Mouse (Mus musculus) frontal cortex, adult (tissue): Measurements from ENCODE around the gene Alg9.

Experiments
- ATAC-seq: cut with Nextera tagmentation; 2 replicates; pipeline ENCODE4 v1.9.2; 2017; ENCODE audit warnings: mild to moderate bottlenecking, moderate library complexity, mixed read lengths; ENCODE audit not compliant: low TSS enrichment

The Alg9 gene

GRCm38 (mm10) chr9:50852634-50853349 lies 78.0 kb downstream of the Alg9 start:
- peak; percentile 2; the same call in 1 of the 2 replicates for ATAC-seq

GRCm38 (mm10) chr9:50854376-50854775 lies 79.6 kb downstream of the Alg9 start:
- ATAC-seq = no peak

DNA sequence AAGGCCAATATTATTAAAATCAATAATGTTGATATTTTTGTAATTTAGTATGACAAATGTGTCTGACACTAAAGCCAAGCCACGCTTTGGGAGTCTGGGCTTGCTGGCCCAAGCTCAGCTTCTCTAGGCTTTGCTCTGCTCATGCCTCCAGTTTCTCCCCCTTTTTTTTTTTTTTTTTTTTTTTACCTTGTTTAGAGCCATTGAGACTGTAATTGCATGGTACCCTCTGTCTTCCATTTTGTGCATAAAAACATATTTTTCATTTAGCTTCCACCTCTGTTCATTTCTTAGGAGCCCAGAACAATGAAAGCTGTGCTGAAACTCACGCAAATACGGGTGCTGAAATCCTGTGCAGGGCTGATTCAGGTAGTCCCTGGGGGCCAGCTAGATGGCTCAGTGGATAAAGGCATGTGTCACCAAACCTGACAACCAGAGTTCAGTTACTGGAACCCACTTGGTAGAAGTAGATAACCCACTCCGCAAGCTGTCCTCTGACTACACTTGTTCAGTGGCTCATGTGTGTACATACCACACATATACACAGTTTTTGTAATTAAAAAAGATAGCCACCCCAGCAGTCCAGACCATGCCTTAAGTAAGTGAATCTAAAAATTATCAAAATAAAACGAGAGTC lies 80.4 kb downstream of the Alg9 start:
- no peak for ATAC-seq

DNA sequence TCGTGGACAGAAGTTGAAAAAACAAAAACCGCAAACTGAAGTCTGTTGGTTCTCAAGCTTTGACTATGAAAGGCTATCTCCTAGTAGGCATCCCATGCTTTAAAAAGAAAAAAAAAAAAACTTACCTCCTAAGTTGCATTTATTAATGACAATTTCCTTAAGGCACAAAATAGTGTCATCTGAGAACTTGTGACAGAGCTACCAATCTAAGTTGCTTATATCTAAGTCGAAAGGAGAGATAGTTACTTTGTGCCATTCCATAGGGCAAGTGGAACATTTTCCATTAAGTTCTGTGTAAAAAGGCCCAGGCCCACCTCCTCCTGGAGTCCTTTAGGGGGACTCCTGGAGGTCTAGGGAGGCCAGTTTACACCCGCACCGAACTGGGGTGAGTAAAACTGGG lies 81.0 kb downstream of the Alg9 start:
- no peak for ATAC-seq

DNA sequence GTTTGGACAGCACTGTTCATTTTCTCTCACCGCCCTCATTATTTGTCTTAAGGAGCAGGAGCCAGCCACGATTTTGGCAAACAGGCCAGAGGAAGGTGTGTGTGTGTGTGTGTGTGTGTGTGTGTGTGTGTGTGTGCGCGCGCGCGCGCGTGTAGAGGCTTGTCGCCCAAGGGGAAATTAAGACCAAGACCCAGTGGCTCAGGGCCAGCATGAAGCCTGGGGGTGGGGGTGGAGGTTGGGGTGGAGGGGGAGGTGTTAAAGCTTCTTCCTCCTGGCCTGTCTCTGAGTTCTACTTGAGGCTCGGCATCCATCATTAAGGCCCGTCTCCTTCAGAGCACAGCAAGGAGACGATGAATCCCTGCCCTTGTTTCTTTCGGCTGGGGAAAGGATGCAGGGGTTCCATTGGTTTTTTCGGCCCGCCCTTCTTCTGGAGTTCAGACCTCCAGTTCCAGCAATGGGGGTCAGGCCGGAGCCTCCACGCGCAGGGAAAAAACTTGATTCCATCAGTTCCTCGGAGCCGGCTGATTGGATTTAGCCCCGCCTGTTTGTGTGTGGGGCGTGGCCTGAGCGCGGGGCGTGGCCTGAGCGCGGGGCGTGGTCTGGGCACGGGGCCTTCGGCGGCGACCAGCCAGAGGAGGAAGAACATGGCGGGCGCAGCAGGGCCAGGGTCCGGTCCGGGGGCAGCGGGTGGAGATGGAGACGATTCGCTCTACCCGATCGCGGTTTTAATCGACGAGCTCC lies 81.7 kb downstream of the Alg9 start:
- ATAC-seq = peak; percentile 75

GRCm38 (mm10) chr9:50857082-50857641 lies 82.3 kb downstream of the Alg9 start:
- peak; percentile 5 for ATAC-seq

DNA sequence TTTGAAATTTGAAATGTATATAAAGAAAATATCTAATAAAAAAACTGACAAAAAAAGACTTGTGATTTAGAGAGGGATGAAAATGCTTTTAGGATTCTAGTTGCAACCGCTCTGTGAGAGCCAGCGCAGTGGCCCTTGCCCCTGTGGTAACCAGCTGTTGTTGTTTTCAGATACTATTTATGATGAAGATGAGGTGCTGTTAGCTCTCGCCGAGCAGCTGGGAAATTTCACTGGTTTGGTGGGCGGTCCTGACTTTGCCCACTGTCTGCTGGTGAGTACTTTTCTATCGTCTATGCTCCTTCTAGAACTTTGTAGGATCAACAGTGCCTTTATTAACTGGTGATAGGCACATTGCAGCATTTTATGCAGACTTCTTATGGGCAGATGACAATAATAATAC lies 83.9 kb downstream of the Alg9 start:
- ATAC-seq = no peak

DNA sequence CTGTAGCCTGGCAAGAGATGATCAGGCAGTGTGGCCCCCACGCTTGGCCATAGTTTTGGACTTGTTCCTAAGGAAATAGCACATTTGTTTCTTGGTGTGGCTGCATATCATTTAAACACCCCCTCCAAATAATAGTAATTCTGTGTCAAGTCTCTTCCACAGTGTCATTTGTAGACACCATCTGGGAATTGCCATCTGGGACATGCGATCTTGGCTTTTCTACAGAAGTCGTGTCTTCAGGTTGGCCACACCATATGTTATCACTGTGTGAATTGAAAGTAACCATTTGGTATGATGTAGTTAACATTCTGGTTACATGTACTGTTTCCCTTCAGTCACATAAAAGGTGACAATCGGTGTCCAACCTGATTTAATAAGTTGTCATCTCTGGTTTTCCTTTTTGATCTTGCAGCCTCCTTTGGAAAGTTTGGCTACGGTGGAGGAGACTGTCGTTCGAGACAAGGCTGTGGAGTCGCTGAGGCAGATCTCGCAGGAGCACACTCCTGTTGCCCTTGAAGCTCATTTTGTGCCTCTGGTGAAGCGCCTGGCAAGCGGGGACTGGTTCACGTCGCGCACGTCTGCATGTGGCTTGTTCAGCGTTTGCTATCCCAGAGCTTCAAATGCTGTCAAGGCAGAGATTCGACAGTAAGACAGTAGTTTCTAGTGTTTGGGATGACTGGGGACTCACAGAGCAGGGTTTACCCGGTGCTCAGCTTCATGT lies 86.5 kb downstream of the Alg9 start:
- no peak for ATAC-seq

DNA sequence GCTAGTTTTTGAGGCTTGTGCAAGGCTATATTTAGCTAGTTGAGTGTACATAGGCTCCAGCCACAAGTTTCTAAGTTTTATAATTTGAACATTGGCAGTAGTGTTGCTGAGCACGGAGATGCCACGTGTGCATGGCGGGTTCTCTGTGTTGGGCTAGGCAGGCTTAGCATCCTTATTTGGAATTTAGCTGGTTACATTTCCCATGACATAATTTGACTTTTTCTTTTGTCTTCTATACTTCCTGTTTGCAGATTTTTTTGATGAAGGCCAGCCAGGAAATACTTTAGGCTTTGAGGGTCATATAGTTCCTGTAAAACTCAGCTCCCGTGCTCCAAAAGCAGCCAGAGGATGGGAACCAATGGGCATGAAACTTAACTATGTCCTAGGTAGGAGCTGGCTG lies 89.0 kb downstream of the Alg9 start:
- no peak for ATAC-seq

GRCm38 (mm10) chr9:50864877-50865276 lies 90.1 kb downstream of the Alg9 start:
- ATAC-seq = no peak

DNA sequence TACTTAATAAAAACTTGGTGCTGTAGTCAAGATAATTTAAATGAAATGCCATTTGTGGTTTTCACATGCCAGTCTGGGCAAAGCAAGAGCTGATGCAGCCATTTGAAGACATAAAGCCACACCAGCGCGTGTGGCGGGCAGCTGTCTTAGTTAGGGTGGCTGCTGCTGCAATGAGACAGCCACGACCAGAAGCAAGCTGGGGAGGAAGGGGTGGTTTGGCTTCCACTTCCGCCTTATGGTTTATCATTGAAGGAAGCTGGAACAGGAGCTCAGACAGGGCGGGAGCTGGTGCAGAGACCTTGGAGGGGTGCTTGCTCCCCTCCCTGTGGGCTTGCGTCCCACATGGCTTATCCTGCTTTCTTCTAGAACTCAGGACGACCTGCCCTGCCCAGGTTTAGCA lies 91.0 kb downstream of the Alg9 start:
- no peak for ATAC-seq

- no peak for ATAC-seq
Observed at GRCm38 (mm10) chr9:50867015-50867414, 92.2 kb downstream of the Alg9 start.

DNA sequence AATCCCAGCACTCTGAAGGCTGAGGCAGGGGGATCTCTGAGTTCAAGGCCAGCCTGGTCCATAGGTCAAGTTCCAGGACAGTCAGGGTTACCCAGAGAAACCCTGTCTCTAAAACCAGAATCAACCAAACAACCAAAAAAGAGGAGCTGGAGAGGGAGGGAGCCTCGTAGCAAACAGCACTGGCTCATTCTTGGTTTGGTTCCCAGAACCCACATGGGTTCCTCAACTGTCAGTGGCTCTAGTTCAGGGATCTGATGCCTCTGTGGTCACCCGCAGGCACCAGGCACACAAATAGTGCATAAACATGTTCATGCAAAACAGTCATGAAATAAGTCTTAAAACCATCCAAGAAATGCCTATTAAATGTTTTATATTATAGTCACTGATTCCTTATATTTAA lies 93.4 kb downstream of the Alg9 start:
- ATAC-seq = no peak

DNA sequence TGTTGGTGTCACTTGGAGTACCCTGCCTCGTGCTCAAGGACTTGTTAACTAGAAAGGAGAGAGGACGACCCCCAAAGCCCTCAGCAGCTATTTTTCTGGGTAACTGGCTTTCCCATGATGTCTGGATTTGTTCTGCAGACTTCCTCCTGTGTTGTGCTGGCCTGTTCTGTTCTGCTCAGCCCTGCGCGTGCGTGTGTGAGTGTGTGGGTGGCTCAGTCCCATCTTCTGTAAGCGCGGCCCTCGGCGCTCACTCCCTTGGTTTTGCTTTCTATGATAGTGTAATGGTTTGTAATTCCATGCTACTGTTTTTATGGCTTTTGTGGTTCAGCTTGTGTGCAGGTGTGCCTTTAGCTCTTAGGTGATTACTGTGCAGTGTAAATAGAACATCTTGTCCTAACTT lies 98.4 kb downstream of the Alg9 start:
- peak; percentile 74; the same call in 1 of the 2 replicates for ATAC-seq

- no peak for ATAC-seq
Observed at GRCm38 (mm10) chr9:50874031-50874430, 99.2 kb downstream of the Alg9 start.

GRCm38 (mm10) chr9:50875470-50875869 lies 100.7 kb downstream of the Alg9 start:
- ATAC-seq = peak; percentile 45; the same call in 1 of the 2 replicates

GRCm38 (mm10) chr9:50876287-50876686 lies 101.5 kb downstream of the Alg9 start:
- no peak for ATAC-seq

DNA sequence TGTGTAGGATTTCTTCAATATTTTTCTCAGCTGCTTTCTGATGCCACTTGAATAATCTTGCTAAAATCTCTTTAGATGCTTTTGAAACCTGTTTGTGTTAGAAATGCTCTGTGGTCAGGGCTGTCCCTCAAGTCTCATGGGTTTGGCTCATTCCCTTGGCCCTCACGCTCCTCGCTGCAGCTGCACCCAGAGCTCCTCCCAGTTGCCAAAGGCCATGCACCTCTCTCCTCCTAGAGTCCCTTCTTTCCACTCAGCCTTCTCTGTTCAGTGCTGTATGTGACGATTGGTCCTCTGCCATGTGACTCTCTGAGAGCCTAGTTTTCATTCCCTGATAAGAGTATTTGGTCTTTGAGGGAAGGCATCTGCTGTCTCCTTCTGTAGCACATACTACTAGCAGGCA lies 102.6 kb downstream of the Alg9 start:
- no peak for ATAC-seq

DNA sequence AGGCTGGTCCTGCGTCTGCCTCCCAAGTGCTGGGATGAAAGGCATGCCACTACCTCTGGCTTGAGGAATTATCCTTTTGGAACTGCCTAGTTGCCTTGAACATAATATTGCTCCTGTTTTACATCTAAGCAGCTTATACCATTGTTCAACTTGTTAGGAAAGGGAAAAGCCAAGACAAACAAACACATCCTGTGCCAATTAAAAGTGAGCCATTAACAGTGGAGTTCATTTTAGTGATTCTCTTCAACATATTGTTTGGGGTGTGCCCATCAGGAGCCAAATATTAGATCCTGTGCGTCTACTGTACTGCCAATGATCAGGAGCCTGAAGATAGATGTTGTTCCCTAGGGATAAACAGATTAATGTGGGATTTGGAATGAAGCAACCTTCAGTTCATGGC lies 107.4 kb downstream of the Alg9 start:
- no peak for ATAC-seq

- ATAC-seq = peak; percentile 64
Observed at GRCm38 (mm10) chr9:50884093-50884492, 109.3 kb downstream of the Alg9 start.

DNA sequence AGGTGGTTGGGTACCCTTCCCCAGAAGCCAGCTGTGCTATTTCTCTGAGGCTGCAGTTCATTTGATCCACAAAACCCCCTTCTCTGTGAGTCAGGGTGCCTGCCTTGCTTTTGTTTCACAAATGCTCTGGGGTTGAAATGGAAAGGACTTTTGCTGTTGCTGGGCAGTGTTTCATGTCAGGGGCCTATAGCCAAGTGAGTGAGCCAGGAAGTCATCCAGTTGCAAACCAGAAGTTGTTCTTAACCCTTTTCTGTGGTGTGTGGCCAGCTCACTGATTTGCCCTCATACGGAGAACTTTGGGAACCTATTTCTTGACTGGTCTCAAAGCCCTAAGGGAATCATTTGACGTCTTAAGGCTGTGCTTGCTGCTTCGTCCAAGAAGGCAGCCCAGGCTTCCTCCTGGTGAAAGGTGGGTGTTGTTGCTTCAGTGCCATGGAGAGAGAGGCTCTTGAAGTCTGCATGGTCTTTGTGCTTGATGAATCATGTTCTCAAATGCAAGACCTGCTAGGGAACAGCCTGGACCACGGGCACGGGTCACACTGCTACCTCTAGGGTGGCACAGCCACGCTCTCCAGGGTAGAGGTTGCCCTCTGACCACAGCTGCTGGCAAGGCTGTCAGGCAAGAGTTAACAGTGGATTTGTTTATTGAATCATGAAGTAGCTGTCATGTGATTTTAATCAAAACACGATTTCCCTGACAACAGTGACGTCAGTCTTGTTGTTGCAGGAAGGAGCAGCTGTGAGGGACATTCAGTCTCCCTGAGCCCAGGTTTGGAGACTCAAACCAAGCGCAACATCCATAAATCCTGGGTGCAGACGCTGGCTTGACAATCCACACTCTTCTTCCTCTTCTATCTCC lies 110.2 kb downstream of the Alg9 start:
- peak; percentile 28 for ATAC-seq
